Comparison of ENCODE assay signal across 22 mouse cellular contexts in genomic region chr6:49225728-49226123, GRCm38 (mm10). TPM values are rescaled to one million over a fixed set of nuclear protein-coding genes. Genes with fewer than 3 reads are reported as not detected.
DNase-seq lines count a peak whose midpoint lies in the region; ATAC-seq and TF ChIP-seq lines count a peak whose summit lies in the region.
"Had no signal": no experiment of that assay in that cellular context is flagged by ENCODE, and none has a peak within 500 bp of the region (broad histone marks: within the 10 kb centered on the region; RNA-seq: fewer than 3 reads in every experiment).

No protein-coding gene starts in this region.

- no peak overlapping the region for H3K27ac ChIP-seq in intestine, embryonic 14.5 days (ENCODE audit: low read depth)
- no peak overlapping the region for H3K27ac ChIP-seq in intestine, postnatal 0 days (ENCODE audit: low read depth, low read length)
- H3K27ac ChIP-seq in liver, embryonic 14.5 days, result no peak overlapping the region
- H3K27ac ChIP-seq in liver, embryonic 11.5 days (ENCODE audit: low read depth, low read length), result no peak overlapping the region
- H3K27ac ChIP-seq in limb, embryonic 13.5 days, result peak overlapping the region; percentile 10; the same call in 1 of the 2 replicates
- H3K27ac ChIP-seq: embryonic facial prominence, embryonic 13.5 days; forebrain, embryonic 12.5 days; heart, adult 2 months; heart, embryonic 15.5 days; hindbrain, embryonic 10.5 days had no signal

- H3K27me3 ChIP-seq in intestine, embryonic 14.5 days (replicated peaks; ENCODE audit: control insufficient read depth, insufficient read depth, low read length), result no peaks in the 10 kb centered on the region
- no peaks in the 10 kb centered on the region for H3K27me3 ChIP-seq in intestine, postnatal 0 days (replicated peaks; ENCODE audit: control insufficient read depth, insufficient read depth, low read length)
- no peaks in the 10 kb centered on the region for H3K27me3 ChIP-seq in liver, embryonic 14.5 days (ENCODE audit: control insufficient read depth, insufficient read depth, low read length)
- no peaks in the 10 kb centered on the region for H3K27me3 ChIP-seq in liver, embryonic 11.5 days (replicated peaks; ENCODE audit: control insufficient read depth, insufficient read depth, low read length)
- no peaks in the 10 kb centered on the region for H3K27me3 ChIP-seq in limb, embryonic 13.5 days
- H3K27me3 ChIP-seq: embryonic facial prominence, embryonic 13.5 days; forebrain, embryonic 12.5 days; heart, embryonic 15.5 days had no signal

- no peak for TF ChIP-seq EP300 in liver, embryonic 14.5 days (IDR thresholded peaks at IDR 0.05; ENCODE audit: low read depth)

- no peak overlapping the region for H3K4me2 ChIP-seq in intestine, embryonic 14.5 days (ENCODE audit: low read length)
- H3K4me2 ChIP-seq in intestine, postnatal 0 days (replicated peaks; ENCODE audit: low read depth), result no peak overlapping the region
- H3K4me2 ChIP-seq in liver, embryonic 14.5 days (ENCODE audit: low read depth), result no peak overlapping the region
- H3K4me2 ChIP-seq in liver, embryonic 11.5 days, result no peak overlapping the region
- peak overlapping the region; percentile 14; the same call in 1 of the 2 replicates for H3K4me2 ChIP-seq in limb, embryonic 13.5 days (replicated peaks)
- H3K4me2 ChIP-seq: embryonic facial prominence, embryonic 13.5 days; forebrain, embryonic 12.5 days; heart, embryonic 11.5 days; heart, embryonic 15.5 days had no signal

- DNase-seq in intestine, embryonic 14.5 days (ENCODE audit: low spot score), result peak; percentile 53
- no peak for DNase-seq in liver, embryonic 14.5 days (ENCODE audit: low read depth in 3 of 3, low spot score in 3 of 3)
- DNase-seq in liver, embryonic 11.5 days (ENCODE audit: low spot score), result no peak
- DNase-seq in lung, postnatal 25 days (ENCODE audit: low spot score), result no peak
- no peak for DNase-seq in adrenal gland, postnatal 14 days
- DNase-seq: adrenal gland, postnatal 25 days; cerebellum, adult 18-20 months; cerebellum, adult 9-11 months; cerebellum, postnatal 36 days; gastrocnemius, postnatal 10 days; heart, adult 2 months; heart, postnatal 14 days had no signal

- H3K4me3 ChIP-seq in intestine, embryonic 14.5 days (ENCODE audit: low read depth, low read length), result no peak overlapping the region
- H3K4me3 ChIP-seq in intestine, postnatal 0 days (ENCODE audit: low read depth, low read length), result no peak overlapping the region
- H3K4me3 ChIP-seq in liver, embryonic 14.5 days (ENCODE audit: insufficient read depth in 1 of 2, low read depth in 2 of 2, low read length in 2 of 2), result no peak overlapping the region
- no peak overlapping the region for H3K4me3 ChIP-seq in liver, embryonic 11.5 days (ENCODE audit: low read depth, low read length)
- no peak overlapping the region for H3K4me3 ChIP-seq in limb, embryonic 13.5 days
- H3K4me3 ChIP-seq: embryonic facial prominence, embryonic 13.5 days; forebrain, embryonic 12.5 days; heart, adult 2 months; heart, embryonic 15.5 days; hindbrain, embryonic 10.5 days had no signal

- 52% methylated on average over 3 of the region's 3 CpGs for WGBS in intestine, embryonic 14.5 days
- WGBS in intestine, postnatal 0 days, result 36% methylated on average over 3 of the region's 3 CpGs
- 78% methylated on average over 3 of the region's 3 CpGs for WGBS in liver, embryonic 14.5 days (ENCODE audit: insufficient replicate concordance)
- 78% methylated on average over 3 of the region's 3 CpGs for WGBS in liver, embryonic 11.5 days
- 39% methylated on average over 3 of the region's 3 CpGs for WGBS in limb, embryonic 13.5 days

- no peak overlapping the region for H3K9ac ChIP-seq in intestine, embryonic 14.5 days (ENCODE audit: low read length)
- no peak overlapping the region for H3K9ac ChIP-seq in intestine, postnatal 0 days (ENCODE audit: low read depth, low read length)
- H3K9ac ChIP-seq in liver, embryonic 14.5 days (replicated peaks), result no peak overlapping the region
- no peak overlapping the region for H3K9ac ChIP-seq in liver, embryonic 11.5 days (ENCODE audit: low read depth, low read length)
- H3K9ac ChIP-seq in limb, embryonic 13.5 days, result no peak overlapping the region
- H3K9ac ChIP-seq: embryonic facial prominence, embryonic 13.5 days; forebrain, embryonic 12.5 days; heart, embryonic 15.5 days had no signal

- H3K36me3 ChIP-seq in intestine, embryonic 14.5 days (ENCODE audit: control insufficient read depth, insufficient read depth, low read length), result no peaks in the 10 kb centered on the region
- no peaks in the 10 kb centered on the region for H3K36me3 ChIP-seq in intestine, postnatal 0 days (ENCODE audit: control insufficient read depth, insufficient read depth)
- H3K36me3 ChIP-seq in liver, embryonic 14.5 days (replicated peaks; ENCODE audit: control insufficient read depth, insufficient read depth, low read depth), result no peaks in the 10 kb centered on the region
- no peaks in the 10 kb centered on the region for H3K36me3 ChIP-seq in liver, embryonic 11.5 days (ENCODE audit: control insufficient read depth, insufficient read depth, low read length)
- no peaks in the 10 kb centered on the region for H3K36me3 ChIP-seq in limb, embryonic 13.5 days
- H3K36me3 ChIP-seq: embryonic facial prominence, embryonic 13.5 days; forebrain, embryonic 12.5 days; heart, embryonic 15.5 days; hindbrain, embryonic 10.5 days had no signal

- ATAC-seq in intestine, embryonic 14.5 days (replicated peaks; ENCODE audit: low FRiP score, low TSS enrichment, low read depth), result peak; percentile 90; the same call in 1 of the 2 replicates
- no peak; the same call in none of the 2 replicates for ATAC-seq in intestine, postnatal 0 days
- ATAC-seq in liver, embryonic 14.5 days (ENCODE audit: insufficient read depth), result peak; percentile 43; the same call in 1 of the 2 replicates
- ATAC-seq in liver, embryonic 11.5 days (replicated peaks; ENCODE audit: low FRiP score), result no peak
- ATAC-seq in limb, embryonic 13.5 days (ENCODE audit: low FRiP score, low read depth), result peak; percentile 44; the same call in 1 of the 2 replicates
- ATAC-seq: activated CD4-positive, CD25-positive, alpha-beta regulatory T cell, adult 4 months; forebrain, embryonic 16.5 days; Patski had no signal

- TF ChIP-seq CTCF in intestine, postnatal 0 days (IDR thresholded peaks at IDR 0.05; ENCODE audit: low read depth), result no peak
- TF ChIP-seq CTCF in liver, embryonic 14.5 days (IDR thresholded peaks at IDR 0.05; ENCODE audit: low read depth), result no peak

- peaks cover 5% of the 10 kb centered on the region for H3K4me1 ChIP-seq in intestine, embryonic 14.5 days (replicated peaks; ENCODE audit: control insufficient read depth, insufficient read depth, low read length)
- H3K4me1 ChIP-seq in intestine, postnatal 0 days (replicated peaks; ENCODE audit: control insufficient read depth, insufficient read depth, low read length), result no peaks in the 10 kb centered on the region
- H3K4me1 ChIP-seq in liver, embryonic 14.5 days (replicated peaks; ENCODE audit: control insufficient read depth in 2 of 2, insufficient read depth in 2 of 2, low read length in 1 of 2), result peaks cover 0 to 2% of the 10 kb centered on the region in 2 experiments; a peak in 2 of 4 replicates
- peaks cover 4% of the 10 kb centered on the region for H3K4me1 ChIP-seq in liver, embryonic 11.5 days (replicated peaks; ENCODE audit: control insufficient read depth, insufficient read depth, low read length)
- H3K4me1 ChIP-seq in limb, embryonic 13.5 days, result peaks cover 14% of the 10 kb centered on the region
- H3K4me1 ChIP-seq: embryonic facial prominence, embryonic 13.5 days had no signal

- H3K9me3 ChIP-seq in intestine, embryonic 14.5 days (ENCODE audit: control insufficient read depth, low read length), result no peaks in the 10 kb centered on the region
- no peaks in the 10 kb centered on the region for H3K9me3 ChIP-seq in intestine, postnatal 0 days (ENCODE audit: control insufficient read depth)
- no peaks in the 10 kb centered on the region for H3K9me3 ChIP-seq in liver, embryonic 14.5 days (ENCODE audit: control insufficient read depth, low read length)
- H3K9me3 ChIP-seq in liver, embryonic 11.5 days (ENCODE audit: control insufficient read depth, low read length), result no peaks in the 10 kb centered on the region
- no peaks in the 10 kb centered on the region for H3K9me3 ChIP-seq in limb, embryonic 13.5 days
- H3K9me3 ChIP-seq: embryonic facial prominence, embryonic 13.5 days; forebrain, embryonic 12.5 days; heart, embryonic 15.5 days; hindbrain, embryonic 10.5 days had no signal

RNA-seq across cellular contexts. Expression of gene Igf2bp3, which starts 11.0 kb away (rescaled TPM):
- polyA plus RNA-seq in intestine, embryonic 14.5 days (2014; fragmentation: Nextera tagmentation; extraction: Ambion mirVana), result 105 and 111 TPM in 2 replicates
- polyA plus RNA-seq in intestine, postnatal 0 days (2015; fragmentation: Nextera tagmentation; extraction: Ambion mirVana), result 54.7 and 56.3 TPM in 2 replicates
- 5.0 and 7.6 TPM in 2 replicates for polyA plus RNA-seq in liver, embryonic 14.5 days (2012; rRNA removed)
- polyA plus RNA-seq in liver, embryonic 14.5 days (2014; fragmentation: Nextera tagmentation; extraction: Ambion mirVana), result 14.0 and 15.4 TPM in 2 replicates
- polyA plus RNA-seq in liver, embryonic 11.5 days (2014; fragmentation: Nextera tagmentation; extraction: Ambion mirVana), result 57.8 and 61.5 TPM in 2 replicates
- 79.9 and 81.4 TPM in 2 replicates for polyA plus RNA-seq in limb, embryonic 13.5 days (2015; fragmentation: Nextera tagmentation; extraction: Ambion mirVana)
- total RNA-seq in adrenal gland, postnatal 14 days (2021), result 2.8 and 3.1 TPM in 2 replicates
- total RNA-seq: heart, adult 2 months had no signal
- polyA plus RNA-seq: heart, adult 2 months had no signal

RNA-seq across cellular contexts. Expression of gene Tra2a, which starts 38.1 kb away (rescaled TPM):
- 45.6 and 45.9 TPM in 2 replicates for polyA plus RNA-seq in intestine, embryonic 14.5 days (2014; fragmentation: Nextera tagmentation; extraction: Ambion mirVana)
- polyA plus RNA-seq in intestine, postnatal 0 days (2015; fragmentation: Nextera tagmentation; extraction: Ambion mirVana), result 30.2 and 30.5 TPM in 2 replicates
- 46.4 and 61.4 TPM in 2 replicates for polyA plus RNA-seq in liver, embryonic 14.5 days (2012; rRNA removed)
- 16.1 and 16.4 TPM in 2 replicates for polyA plus RNA-seq in liver, embryonic 14.5 days (2014; fragmentation: Nextera tagmentation; extraction: Ambion mirVana)
- 31.2 and 37.1 TPM in 2 replicates for polyA plus RNA-seq in liver, embryonic 11.5 days (2014; fragmentation: Nextera tagmentation; extraction: Ambion mirVana)
- polyA plus RNA-seq in limb, embryonic 13.5 days (2015; fragmentation: Nextera tagmentation; extraction: Ambion mirVana), result 131 and 132 TPM in 2 replicates
- total RNA-seq in adrenal gland, postnatal 14 days (2021), result 68.4 and 85.4 TPM in 2 replicates

Comparison
In these comparisons a context has a peak if more than half of its experiments do, and no peak if none do; other contexts are left out.
1. ATAC-seq: peak in intestine, embryonic 14.5 days (single experiment), liver, embryonic 14.5 days (single experiment) and limb, embryonic 13.5 days (single experiment); none in intestine, postnatal 0 days (single experiment) and liver, embryonic 11.5 days (single experiment).